Mouse (Mus musculus): ENCODE data around the gene Ces3b. TPM values are rescaled to one million over a fixed set of nuclear protein-coding genes. Genes with fewer than 3 reads are reported as not detected.
"Not testable (repeated sequence)": the region's sequence is repeated elsewhere in the genome, so short reads cannot be mapped to it uniquely, and the experiment has no call there.

Ces3b gene
- polyA plus RNA-seq (2015; fragmentation: Nextera tagmentation; extraction: Ambion mirVana) = not detected in 2 replicates

DNA sequence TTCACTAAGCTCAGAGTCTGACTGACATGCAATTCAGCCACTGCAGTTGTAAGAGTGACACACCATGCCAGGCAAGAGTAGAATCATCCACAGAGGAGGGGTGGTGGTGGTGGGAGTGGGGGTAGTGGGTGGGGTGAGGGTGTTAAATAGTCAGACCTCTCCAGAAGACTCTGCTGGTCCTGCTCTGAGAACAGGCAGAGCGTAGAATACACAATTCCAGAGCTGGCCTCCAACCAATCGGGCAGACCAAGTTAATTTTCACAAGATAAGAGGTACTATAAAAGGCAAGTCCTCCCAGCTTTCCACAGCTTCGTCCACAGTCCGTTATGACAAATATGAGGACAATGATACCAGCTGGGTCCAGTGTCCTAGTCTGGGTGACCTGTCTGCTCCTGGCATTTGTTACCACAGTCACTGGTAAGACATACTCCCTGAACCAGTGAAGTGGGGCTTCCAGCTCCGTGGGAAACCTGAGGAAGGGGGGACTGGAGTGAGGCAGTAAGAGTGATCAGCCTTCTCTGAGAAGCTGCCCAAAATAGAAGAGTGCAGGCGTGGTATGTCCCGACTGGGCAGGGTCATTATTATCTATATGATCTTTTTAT, at the start of gene Ces3b:
Gene Ces3b, plus strand, starts transcription at position 305 of the 602 bp plus-strand sequence.
- H3K4me3 ChIP-seq = no peak within 1 kb of the TSS
- no peaks in the 10 kb centered on the region for H3K36me3 ChIP-seq
- H3K27ac ChIP-seq = no peak within 1 kb of the TSS
- H3K9me3 ChIP-seq = no peaks in the 10 kb centered on the region
- ATAC-seq (ENCODE audit: borderline replicate concordance, extremely low read depth, low FRiP score, low TSS enrichment) = no peak
- no peaks in the 10 kb centered on the region for H3K4me1 ChIP-seq
- no peak within 1 kb of the TSS for H3K4me2 ChIP-seq
- WGBS = 52% methylated on average over 7 of the region's 7 CpGs
- no peaks in the 10 kb centered on the region for H3K27me3 ChIP-seq
- no peak within 1 kb of the TSS for H3K9ac ChIP-seq

- WGBS = 26% methylated on average over 1 of the region's 1 CpGs
- no peaks in the 10 kb centered on the region for H3K27me3 ChIP-seq
- no peaks in the 10 kb centered on the region for H3K4me1 ChIP-seq
- no peak overlapping the region for H3K4me2 ChIP-seq
- H3K9me3 ChIP-seq = no peaks in the 10 kb centered on the region
- H3K4me3 ChIP-seq = no peak overlapping the region
- H3K36me3 ChIP-seq = no peaks in the 10 kb centered on the region
- ATAC-seq (ENCODE audit: borderline replicate concordance, extremely low read depth, low FRiP score, low TSS enrichment) = no peak
- H3K27ac ChIP-seq = no peak overlapping the region
- H3K9ac ChIP-seq = no peak overlapping the region
These were observed 40.0 kb upstream of the Ces3b start for GRCm38 (mm10) chr8:105043510-105043909.

DNA sequence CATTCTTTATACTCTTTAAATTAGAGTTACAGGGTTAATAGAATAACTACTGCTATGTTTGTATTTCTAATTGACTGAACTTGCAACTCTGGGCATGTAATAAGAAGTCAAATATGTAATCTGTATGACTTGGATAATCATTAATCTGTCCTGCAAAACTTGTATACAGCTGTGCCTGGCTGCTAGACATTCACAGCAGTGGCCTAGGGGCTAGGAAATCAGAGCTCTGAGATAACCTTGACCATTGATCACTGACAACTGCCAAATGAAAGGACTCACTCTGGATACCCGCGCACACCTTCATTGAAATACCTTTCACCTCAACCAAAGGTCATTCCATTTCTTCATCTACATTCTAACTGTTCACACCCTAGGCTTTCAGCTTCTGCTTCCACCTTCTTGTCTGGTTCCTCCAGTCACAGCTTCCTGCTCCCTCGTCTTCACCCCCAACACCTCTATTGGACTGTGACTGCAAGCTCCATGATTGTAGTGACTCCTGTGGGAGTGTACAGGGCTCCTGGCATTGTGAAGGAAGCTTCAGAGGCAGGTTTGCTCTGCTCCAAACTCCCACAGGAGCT, 37.6 kb upstream of the Ces3b start:
- Histone ChIP-seq H3K4me3 (no peak overlapping the region), H3K27ac (no peak overlapping the region), H3K36me3 (no peaks in the 10 kb centered on the region), H3K9ac (no peak overlapping the region), H3K4me2 (no peak overlapping the region), H3K4me1 (no peaks in the 10 kb centered on the region), H3K27me3 (no peaks in the 10 kb centered on the region), H3K9me3 (no peaks in the 10 kb centered on the region)
- 64% methylated on average over 3 of the region's 3 CpGs for WGBS
- no peak for ATAC-seq (ENCODE audit: borderline replicate concordance, extremely low read depth, low FRiP score, low TSS enrichment)

GRCm38 (mm10) chr8:105048371-105048854, 35.1 kb upstream of the Ces3b start, which contains the start of gene Ces3a:
Gene Ces3a (plus strand): TSS chr8:105048601.
- Histone ChIP-seq H3K36me3 (no peaks in the 10 kb centered on the region), H3K9ac (no peak within 1 kb of the TSS), H3K27me3 (no peaks in the 10 kb centered on the region), H3K9me3 (no peaks in the 10 kb centered on the region), H3K4me1 (no peaks in the 10 kb centered on the region), H3K4me2 (no peak within 1 kb of the TSS), H3K27ac (no peak within 1 kb of the TSS), H3K4me3 (no peak within 1 kb of the TSS)
- ATAC-seq (ENCODE audit: borderline replicate concordance, extremely low read depth, low FRiP score, low TSS enrichment) = no peak
- WGBS = 73% methylated on average over 3 of the region's 3 CpGs

- 78% methylated on average over 4 of the region's 4 CpGs for WGBS
- no peaks in the 10 kb centered on the region for H3K9me3 ChIP-seq
These were observed 27.3 kb upstream of the Ces3b start for GRCm38 (mm10) chr8:105056211-105056610.

DNA sequence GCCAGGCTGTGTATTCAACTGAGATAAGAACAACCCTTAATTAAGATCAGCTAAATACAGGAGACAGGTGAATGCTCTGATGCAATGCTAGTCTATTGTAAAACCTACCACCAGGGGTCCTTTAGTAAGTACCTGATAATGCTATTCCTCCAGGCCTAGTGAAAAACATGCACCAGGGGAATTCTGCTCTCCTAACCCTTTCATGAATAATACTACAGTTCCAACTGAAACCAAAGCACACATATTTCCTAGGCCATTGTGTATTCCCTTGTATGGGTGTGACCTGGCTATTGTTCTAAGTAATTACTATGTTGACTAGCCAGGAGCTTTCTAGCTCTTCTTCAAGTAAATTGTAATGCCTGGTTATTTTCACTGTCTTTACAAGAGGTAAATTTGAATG, 23.5 kb upstream of the Ces3b start:
- Histone ChIP-seq H3K4me1 (no peaks in the 10 kb centered on the region), H3K9me3 (no peaks in the 10 kb centered on the region), H3K4me3 (no peak overlapping the region), H3K27me3 (no peaks in the 10 kb centered on the region), H3K36me3 (no peaks in the 10 kb centered on the region), H3K9ac (no peak overlapping the region), H3K27ac (no peak overlapping the region), H3K4me2 (no peak overlapping the region)
- ATAC-seq (ENCODE audit: borderline replicate concordance, extremely low read depth, low FRiP score, low TSS enrichment) = no peak

More at GRCm38 (mm10) chr8:105056211-105056610, 27.3 kb upstream of the Ces3b start:
- H3K27ac ChIP-seq = no peak overlapping the region
- H3K4me1 ChIP-seq = no peaks in the 10 kb centered on the region
- H3K9ac ChIP-seq = no peak overlapping the region
- H3K27me3 ChIP-seq = no peaks in the 10 kb centered on the region
- no peak overlapping the region for H3K4me3 ChIP-seq
- no peak overlapping the region for H3K4me2 ChIP-seq
- no peak for ATAC-seq (ENCODE audit: borderline replicate concordance, extremely low read depth, low FRiP score, low TSS enrichment)
- H3K36me3 ChIP-seq = no peaks in the 10 kb centered on the region

- Histone ChIP-seq H3K4me3 (no peak overlapping the region), H3K36me3 (no peaks in the 10 kb centered on the region), H3K27me3 (no peaks in the 10 kb centered on the region), H3K27ac (no peak overlapping the region), H3K4me1 (no peaks in the 10 kb centered on the region), H3K9me3 (no peaks in the 10 kb centered on the region), H3K9ac (no peak overlapping the region), H3K4me2 (no peak overlapping the region)
- ATAC-seq (ENCODE audit: borderline replicate concordance, extremely low read depth, low FRiP score, low TSS enrichment) = no peak
- 0% methylated on average over 1 of the region's 1 CpGs for WGBS
These were observed 16.8 kb upstream of the Ces3b start for GRCm38 (mm10) chr8:105066761-105067160.

DNA sequence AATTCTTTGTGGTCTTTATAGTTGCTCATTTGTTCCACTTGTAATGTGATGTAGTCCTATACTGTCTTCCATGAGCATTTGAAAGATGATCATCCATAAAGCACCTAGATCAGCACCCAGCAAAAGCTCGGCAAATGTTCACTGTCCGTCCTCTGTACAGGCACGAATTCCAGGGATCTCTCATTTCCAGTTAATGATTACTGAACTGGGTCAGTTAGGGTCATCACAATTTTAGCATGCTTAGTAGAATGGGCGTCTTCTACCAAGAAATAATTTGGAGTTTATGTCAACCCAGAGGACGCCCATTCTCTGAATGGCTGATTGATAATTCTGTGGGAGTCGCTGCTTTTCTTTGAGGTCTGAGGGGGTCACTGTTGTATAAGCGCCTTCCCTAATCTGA, 15.6 kb upstream of the Ces3b start:
- H3K9ac ChIP-seq; H3K27me3 ChIP-seq; H3K4me3 ChIP-seq; H3K9me3 ChIP-seq; H3K4me2 ChIP-seq; H3K4me1 ChIP-seq; H3K36me3 ChIP-seq; H3K27ac ChIP-seq; ATAC-seq (ENCODE audit: borderline replicate concordance, extremely low read depth, low FRiP score, low TSS enrichment): not testable (repeated sequence)
- 57% methylated on average over 7 of the region's 7 CpGs for WGBS

GRCm38 (mm10) chr8:105068971-105069370, 14.6 kb upstream of the Ces3b start:
- H3K36me3 ChIP-seq = no peaks in the 10 kb centered on the region
- H3K4me2 ChIP-seq = no peak overlapping the region
- no peaks in the 10 kb centered on the region for H3K27me3 ChIP-seq
- H3K27ac ChIP-seq = no peak overlapping the region
- no peak overlapping the region for H3K9ac ChIP-seq
- no peak for ATAC-seq (ENCODE audit: borderline replicate concordance, extremely low read depth, low FRiP score, low TSS enrichment)
- no peak overlapping the region for H3K4me3 ChIP-seq
- H3K4me1 ChIP-seq = no peaks in the 10 kb centered on the region
- no peaks in the 10 kb centered on the region for H3K9me3 ChIP-seq

- no peak overlapping the region for H3K27ac ChIP-seq
- no peaks in the 10 kb centered on the region for H3K9me3 ChIP-seq
- no peak overlapping the region for H3K9ac ChIP-seq
- no peaks in the 10 kb centered on the region for H3K36me3 ChIP-seq
- 85% methylated on average over 4 of the region's 4 CpGs for WGBS
- no peak for ATAC-seq (ENCODE audit: borderline replicate concordance, extremely low read depth, low FRiP score, low TSS enrichment)
- no peaks in the 10 kb centered on the region for H3K27me3 ChIP-seq
- H3K4me2 ChIP-seq = no peak overlapping the region
- H3K4me1 ChIP-seq = no peaks in the 10 kb centered on the region
- H3K4me3 ChIP-seq = no peak overlapping the region
These were observed 7.0 kb upstream of the Ces3b start for GRCm38 (mm10) chr8:105076601-105077000.

GRCm38 (mm10) chr8:105077071-105077470, 6.5 kb upstream of the Ces3b start:
- no peaks in the 10 kb centered on the region for H3K4me1 ChIP-seq
- H3K4me3 ChIP-seq = no peak overlapping the region
- no peak overlapping the region for H3K27ac ChIP-seq
- no peaks in the 10 kb centered on the region for H3K36me3 ChIP-seq
- ATAC-seq (ENCODE audit: borderline replicate concordance, extremely low read depth, low FRiP score, low TSS enrichment) = no peak
- WGBS = 63% methylated on average over 6 of the region's 6 CpGs
- no peaks in the 10 kb centered on the region for H3K27me3 ChIP-seq
- H3K4me2 ChIP-seq = no peak overlapping the region
- no peaks in the 10 kb centered on the region for H3K9me3 ChIP-seq
- no peak overlapping the region for H3K9ac ChIP-seq

GRCm38 (mm10) chr8:105078591-105078990, 5.0 kb upstream of the Ces3b start:
- ATAC-seq (ENCODE audit: borderline replicate concordance, extremely low read depth, low FRiP score, low TSS enrichment) = no peak
- Histone ChIP-seq H3K27ac (no peak overlapping the region), H3K27me3 (no peaks in the 10 kb centered on the region), H3K9me3 (no peaks in the 10 kb centered on the region), H3K36me3 (no peaks in the 10 kb centered on the region), H3K4me2 (no peak overlapping the region), H3K4me1 (no peaks in the 10 kb centered on the region), H3K4me3 (no peak overlapping the region), H3K9ac (no peak overlapping the region)
- WGBS = 81% methylated on average over 5 of the region's 5 CpGs
